In the genomic region with DNA sequence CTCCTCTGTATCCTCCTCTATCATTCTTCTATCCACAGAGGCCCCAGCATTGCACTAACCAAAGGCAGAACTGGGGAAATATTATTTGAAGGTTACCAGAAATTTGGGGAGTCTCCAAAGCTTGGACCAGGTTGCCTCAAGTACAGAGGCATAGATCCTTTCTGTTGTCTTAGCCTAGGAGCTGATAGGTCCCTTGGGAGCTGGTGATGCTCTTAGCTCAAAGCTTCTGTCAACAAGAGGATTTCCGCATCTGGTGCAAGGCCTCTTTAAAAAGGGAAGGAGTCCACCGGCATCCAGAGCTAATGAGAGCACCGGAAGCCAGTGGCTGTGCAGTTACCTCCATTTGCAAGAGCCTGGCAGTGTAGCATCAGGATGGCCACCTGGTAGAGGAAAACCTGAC, we compare ENCODE assay signal across 13 mouse cellular contexts. TPM values are rescaled to one million over a fixed set of nuclear protein-coding genes. Genes with fewer than 3 reads are reported as not detected.
DNase-seq lines count a peak whose midpoint lies in the region; ATAC-seq lines count a peak whose summit lies in the region.
"Had no signal": no experiment of that assay in that cellular context is flagged by ENCODE, and none has a peak within 500 bp of the region (broad histone marks: within the 10 kb centered on the region; RNA-seq: fewer than 3 reads in every experiment).

No protein-coding gene starts in this region.

- H3K4me3 ChIP-seq in hindbrain, embryonic 14.5 days (replicated peaks; ENCODE audit: low read length): no peak overlapping the region
- H3K4me3 ChIP-seq: myocyte had no signal

- peaks cover 6% of the 10 kb centered on the region for H3K4me1 ChIP-seq in hindbrain, embryonic 14.5 days (replicated peaks; ENCODE audit: control insufficient read depth, insufficient read depth, low read length)

- H3K27me3 ChIP-seq in hindbrain, embryonic 14.5 days (ENCODE audit: control insufficient read depth, insufficient read depth, low read length): peaks cover 90% of the 10 kb centered on the region

- no peak overlapping the region for H3K27ac ChIP-seq in hindbrain, embryonic 14.5 days
- H3K27ac ChIP-seq: liver, embryonic 14.5 days; macrophage had no signal

- peak; percentile 16 for DNase-seq in embryo, embryonic 10 days (ENCODE audit: low spot score)
- DNase-seq in embryo, embryonic 9.5 days (ENCODE audit: extremely low spot score): no peak
- DNase-seq in lung, postnatal 25 days (ENCODE audit: low spot score): peak; percentile 34
- DNase-seq in lung, postnatal 14 days: no peak
- no peak for DNase-seq in hindbrain, embryonic 14.5 days (ENCODE audit: low spot score)
- no peak for DNase-seq in gastrocnemius, adult 18-20 months (ENCODE audit: low spot score)
- no peak for DNase-seq in layer of hippocampus, postnatal 10 days (ENCODE audit: low spot score in 2 of 2)
- DNase-seq: gastrocnemius, postnatal 10 days had no signal

- no peak overlapping the region for H3K9ac ChIP-seq in hindbrain, embryonic 14.5 days
- H3K9ac ChIP-seq: heart, embryonic 12.5 days; liver, embryonic 14.5 days had no signal

- 15% methylated on average over 3 of the region's 3 CpGs for WGBS in hindbrain, embryonic 14.5 days

- no peak for ATAC-seq in hindbrain, embryonic 14.5 days (ENCODE audit: low FRiP score)
- ATAC-seq in neutrophil, adult 5-6 weeks (ENCODE audit: extremely low read depth, insufficient number of reproducible peaks, low FRiP score, poor library complexity, severe bottlenecking): peak; percentile 34

- no peaks in the 10 kb centered on the region for H3K36me3 ChIP-seq in hindbrain, embryonic 14.5 days (replicated peaks; ENCODE audit: control insufficient read depth, insufficient read depth)
- H3K36me3 ChIP-seq: heart, embryonic 12.5 days had no signal

- peak overlapping the region; percentile 62 for H3K4me2 ChIP-seq in hindbrain, embryonic 14.5 days (replicated peaks)

- no peaks in the 10 kb centered on the region for H3K9me3 ChIP-seq in hindbrain, embryonic 14.5 days (ENCODE audit: control insufficient read depth, low read length)
- H3K9me3 ChIP-seq: heart, embryonic 12.5 days had no signal

RNA-seq across cellular contexts. Expression of gene Pax5, which starts 5.1 kb away (rescaled TPM):
- 1.8 and 1.9 TPM in 2 replicates for polyA plus RNA-seq in hindbrain, embryonic 14.5 days (2014; fragmentation: Nextera tagmentation; extraction: Ambion mirVana)
- total RNA-seq in neutrophil, adult 5-6 weeks (2017): 184 and 199 TPM in 2 replicates
- under 1 TPM in 1 of 2 experiments, not detected in 1; 0.02 TPM for total RNA-seq in gastrocnemius, adult 18-20 months (2021)
- total RNA-seq in layer of hippocampus, postnatal 10 days (2021): 1 to 10 TPM in 1 of 2 experiments, under 1 TPM in 1; 0.38 to 1.1 TPM
- polyA plus RNA-seq: heart, embryonic 12.5 days had no signal

RNA-seq across cellular contexts. Expression of gene Zcchc7, which starts 50.5 kb away (rescaled TPM):
- polyA plus RNA-seq in hindbrain, embryonic 14.5 days (2014; fragmentation: Nextera tagmentation; extraction: Ambion mirVana): 34.3 and 38.5 TPM in 2 replicates
- 224 and 249 TPM in 2 replicates for total RNA-seq in neutrophil, adult 5-6 weeks (2017)
- total RNA-seq in gastrocnemius, adult 18-20 months (2021): 10 to 100 TPM; 15.8 to 17.9 TPM
- total RNA-seq in layer of hippocampus, postnatal 10 days (2021): 10 to 100 TPM; 60.2 to 72.6 TPM

Comparison
In these comparisons a context has a peak if more than half of its experiments do, and no peak if none do; other contexts are left out.
1. DNase-seq: peak in embryo, embryonic 10 days (single experiment) and lung, postnatal 25 days (single experiment); none in embryo, embryonic 9.5 days (single experiment), lung, postnatal 14 days (single experiment), hindbrain, embryonic 14.5 days (single experiment), gastrocnemius, adult 18-20 months (single experiment) and layer of hippocampus, postnatal 10 days (0 of 2).
2. RNA of gene Pax5, which starts 5.1 kb away (total RNA-seq): 184 to 199 TPM in neutrophil, adult 5-6 weeks; 0.38 to 1.1 TPM in layer of hippocampus, postnatal 10 days and 0.02 TPM in gastrocnemius, adult 18-20 months; every median in the first group is over 10 times any median in the second.